Mouse (Mus musculus) liver, postnatal 0 days (tissue): ENCODE results near the gene Bach2. TPM values are rescaled to one million over a fixed set of nuclear protein-coding genes. Genes with fewer than 3 reads are reported as not detected.
A peak's percentile ranks its signal among the peaks of the same experiment; 100 is the strongest.

Experiments used
- ATAC-seq: fragments of 200-750 bp; cut with Nextera tagmentation; 2 replicates; pipeline ENCODE4 v1.8.0; 2017; ENCODE audit warnings: mild to moderate bottlenecking, moderate library complexity
- DNase-seq: peaks from one replicate; pipeline ENCODE4 v3.0.0-alpha.2; 2016
- H3K27ac ChIP-seq: fragments of 300-500 bp; sonication (generic); 2 replicates; pipeline ENCODE4 v1.5.1; 2014; ENCODE audit warnings: antibody characterized with exemption, moderate library complexity, mild to moderate bottlenecking, low read depth
- H3K27me3 ChIP-seq: fragments of 300-500 bp; sonication (generic); 2 replicates; pipeline ENCODE4 v1.6.1; 2014; ENCODE audit warnings: low read length, control low read depth, mixed read lengths; ENCODE audit not compliant: insufficient read depth
- H3K36me3 ChIP-seq: fragments of 300-500 bp; sonication (generic); replicated peaks from 2 replicates; pipeline ENCODE4 v1.6.1; 2014; ENCODE audit warnings: mild to moderate bottlenecking, control low read depth, low read length, moderate library complexity, mixed read lengths; ENCODE audit not compliant: insufficient read depth
- H3K4me1 ChIP-seq: fragments of 300-500 bp; sonication (generic); 2 replicates; pipeline ENCODE4 v1.6.1; 2014; ENCODE audit warnings: antibody characterized with exemption, mild to moderate bottlenecking, control low read depth; ENCODE audit not compliant: insufficient read depth
- H3K4me2 ChIP-seq: fragments of 300-500 bp; sonication (generic); 2 replicates; pipeline ENCODE4 v1.6.1; 2014; ENCODE audit warnings: low read depth, mild to moderate bottlenecking, low read length, moderate library complexity, mixed read lengths
- H3K4me3 ChIP-seq: fragments of 300-500 bp; sonication (generic); 2 replicates; pipeline ENCODE4 v1.5.1; 2014; ENCODE audit warnings: low read depth, low read length
- H3K9ac ChIP-seq: fragments of 300-500 bp; sonication (generic); replicated peaks from 2 replicates; pipeline ENCODE4 v1.6.1; 2014; ENCODE audit warnings: mild to moderate bottlenecking, moderate library complexity
- H3K9me3 ChIP-seq: fragments of 300-500 bp; sonication (generic); 2 replicates; pipeline ENCODE4 v1.6.1; 2016; ENCODE audit warnings: mild to moderate bottlenecking, control low read depth, low read length, mixed read lengths
- CTCF ChIP-seq: sonication (generic); IDR thresholded peaks from 2 replicates; pipeline ENCODE4 v1.5.1; 2016; ENCODE audit warnings: antibody characterized with exemption, low read depth
- EP300 ChIP-seq: IDR thresholded peaks from 2 replicates; pipeline ENCODE4 v1.6.1; 2016; ENCODE audit warnings: antibody characterized with exemption, low read depth, mild to moderate bottlenecking
- WGBS: fragments of 180-500 bp; shearing (Covaris S2); extraction: QIAGEN DNeasy Blood & Tissue Kit; methylation state at CpG from one replicate; pipeline ENCODE4 v1.1.7; 2014; ENCODE audit not compliant: insufficient replicate concordance; 5-methylcytosine and 5-hydroxymethylcytosine counted together
- polyA plus RNA-seq: library from polyadenylated mRNA; unstranded; fragments of >200 nt; fragmentation: Nextera tagmentation; extraction: Ambion mirVana; gene quantifications from 2 replicates; pipeline ENCODE4 v1.2.1, GENCODE M21; 2015

Bach2 gene
- polyA plus RNA-seq, 1 experiment from 2014 or later: 4.3 TPM

DNA sequence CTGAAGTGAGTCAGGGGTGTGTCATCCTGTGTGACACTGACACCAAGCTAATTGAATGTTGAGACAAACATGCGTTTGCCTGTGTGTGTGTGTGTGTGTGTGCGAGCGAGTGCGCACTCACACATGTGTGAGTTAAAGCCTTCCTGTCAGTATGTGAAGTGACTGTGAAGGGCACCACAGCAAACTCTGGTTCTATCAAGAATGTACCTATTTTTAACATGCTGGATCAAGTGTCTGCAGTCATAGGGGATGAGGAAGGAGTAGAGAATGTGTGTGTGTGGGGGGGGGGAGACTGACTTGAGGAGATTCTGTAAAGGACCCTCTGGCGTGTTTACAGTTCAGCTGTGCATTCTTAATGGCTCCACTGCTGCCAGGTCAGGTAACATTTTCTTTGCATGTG is 64.1 kb downstream of the Bach2 start:
- no peak overlapping the region for H3K27ac ChIP-seq

DNA sequence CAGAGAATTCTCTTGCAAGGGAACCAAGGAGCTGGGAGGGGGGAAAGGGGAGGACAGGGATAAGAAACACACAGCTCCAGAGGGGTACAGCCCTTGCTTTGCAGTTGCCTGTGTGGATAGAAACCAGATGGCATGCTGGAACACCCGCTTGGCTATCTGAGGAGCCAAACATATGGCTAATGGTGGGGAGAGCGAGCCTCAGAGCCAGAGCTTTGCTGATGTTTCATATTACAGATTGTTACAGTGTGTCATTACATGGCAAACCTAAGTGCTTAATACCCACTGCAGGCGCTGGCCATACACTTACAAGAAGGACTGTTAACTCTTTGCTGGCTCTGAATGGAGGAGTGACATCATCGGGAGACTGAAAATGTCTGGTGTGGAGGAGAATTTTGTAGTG is 64.5 kb downstream of the Bach2 start:
- H3K27me3 ChIP-seq: no peaks in the 10 kb centered on the region
- no peaks in the 10 kb centered on the region for H3K9me3 ChIP-seq
- no peak overlapping the region for H3K27ac ChIP-seq
- no peak for ATAC-seq
- TF ChIP-seq CTCF (no peak), EP300 (no peak)
- no peaks in the 10 kb centered on the region; the same call in 1 of the 2 replicates for H3K36me3 ChIP-seq
- no peak overlapping the region for H3K9ac ChIP-seq
- 56% methylated on average over 4 of the region's 4 CpGs for WGBS
- H3K4me2 ChIP-seq: no peak overlapping the region
- no peak overlapping the region for H3K4me3 ChIP-seq
- no peak for DNase-seq
- peaks cover 46% of the 10 kb centered on the region for H3K4me1 ChIP-seq

More for the DNA sequence above, 64.1 kb downstream of the Bach2 start:
- Histone ChIP-seq H3K4me3 (no peak overlapping the region), H3K9me3 (no peaks in the 10 kb centered on the region), H3K4me2 (no peak overlapping the region), H3K36me3 (no peaks in the 10 kb centered on the region; the same call in 1 of the 2 replicates), H3K4me1 (peaks cover 46% of the 10 kb centered on the region), H3K27me3 (no peaks in the 10 kb centered on the region), H3K9ac (no peak overlapping the region)
- DNase-seq (no peak), ATAC-seq (no peak)
- WGBS: 75% methylated on average over 5 of the region's 5 CpGs
- TF ChIP-seq CTCF (no peak), EP300 (no peak)

DNA sequence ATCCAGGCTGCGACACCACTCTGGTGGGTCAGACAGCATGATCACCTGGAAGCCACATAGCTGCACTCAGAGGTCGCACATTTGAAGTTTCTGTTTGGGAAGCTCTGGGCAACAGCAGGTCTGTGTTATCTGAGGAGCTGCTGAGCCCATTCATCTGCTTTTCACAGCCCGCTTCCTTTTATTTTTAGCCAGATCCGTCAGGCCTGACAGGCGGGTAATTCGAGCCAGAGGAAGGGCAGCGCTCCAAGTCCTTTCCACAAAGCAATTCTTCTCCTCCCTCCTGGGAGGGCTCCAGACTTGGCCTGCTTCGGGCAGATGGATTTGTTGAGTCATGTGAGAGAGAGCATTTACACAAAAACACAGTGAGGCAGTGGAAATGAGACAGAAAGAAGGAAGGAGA is 65.1 kb downstream of the Bach2 start:
- DNase-seq (peak; percentile 45), ATAC-seq (0 out of 2 replicates have a peak, but pooled peaks have one; percentile 33)
- H3K4me2 ChIP-seq: peak overlapping the region; percentile 46
- no peak for TF ChIP-seq EP300
- no peak for TF ChIP-seq CTCF
- no peaks in the 10 kb centered on the region for H3K27me3 ChIP-seq
- H3K9me3 ChIP-seq: no peaks in the 10 kb centered on the region
- no peak overlapping the region; the same call in 1 of the 2 replicates for H3K9ac ChIP-seq
- WGBS: 3% methylated on average over 8 of the region's 8 CpGs
- no peak overlapping the region for H3K4me3 ChIP-seq
- H3K27ac ChIP-seq: peak overlapping the region; percentile 51; the same call in 1 of the 2 replicates
- peaks cover 43% of the 10 kb centered on the region for H3K4me1 ChIP-seq
- H3K36me3 ChIP-seq: no peaks in the 10 kb centered on the region; the same call in 1 of the 2 replicates

DNA sequence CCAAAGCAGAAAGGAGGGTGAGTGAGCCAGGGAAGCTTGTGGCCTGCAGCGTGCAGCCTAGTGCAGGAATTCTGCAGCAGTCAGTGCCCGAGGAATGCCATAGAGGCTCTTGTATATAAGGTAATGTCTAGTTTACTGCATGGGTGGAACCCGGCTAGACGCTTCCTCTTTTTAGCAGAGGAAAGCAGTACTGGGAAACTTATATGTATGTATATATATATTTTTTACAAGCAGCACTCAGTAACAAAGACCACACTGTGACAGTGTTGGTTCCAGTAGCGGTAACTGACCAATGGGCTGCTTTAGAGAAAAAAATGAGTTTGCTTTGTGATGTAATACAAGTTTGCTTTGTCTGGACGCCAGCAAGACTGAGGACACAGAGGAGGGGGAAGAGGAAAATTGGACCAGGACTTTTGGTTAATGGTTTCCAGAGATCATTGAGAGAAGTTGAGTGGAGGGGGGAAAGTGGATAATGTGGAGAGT is 65.7 kb downstream of the Bach2 start:
- Histone ChIP-seq H3K9me3 (no peaks in the 10 kb centered on the region), H3K4me2 (peak overlapping the region; percentile 49), H3K4me1 (peaks cover 41% of the 10 kb centered on the region), H3K27ac (peak overlapping the region; percentile 51; the same call in 1 of the 2 replicates), H3K27me3 (no peaks in the 10 kb centered on the region), H3K36me3 (no peaks in the 10 kb centered on the region; the same call in 1 of the 2 replicates), H3K9ac (no peak overlapping the region), H3K4me3 (no peak overlapping the region)
- ATAC-seq (peak; percentile 84), DNase-seq (peak; percentile 34)
- 13% methylated on average over 6 of the region's 6 CpGs for WGBS
- no peak; the same call in 1 of the 2 replicates for TF ChIP-seq EP300
- TF ChIP-seq CTCF: no peak

DNA sequence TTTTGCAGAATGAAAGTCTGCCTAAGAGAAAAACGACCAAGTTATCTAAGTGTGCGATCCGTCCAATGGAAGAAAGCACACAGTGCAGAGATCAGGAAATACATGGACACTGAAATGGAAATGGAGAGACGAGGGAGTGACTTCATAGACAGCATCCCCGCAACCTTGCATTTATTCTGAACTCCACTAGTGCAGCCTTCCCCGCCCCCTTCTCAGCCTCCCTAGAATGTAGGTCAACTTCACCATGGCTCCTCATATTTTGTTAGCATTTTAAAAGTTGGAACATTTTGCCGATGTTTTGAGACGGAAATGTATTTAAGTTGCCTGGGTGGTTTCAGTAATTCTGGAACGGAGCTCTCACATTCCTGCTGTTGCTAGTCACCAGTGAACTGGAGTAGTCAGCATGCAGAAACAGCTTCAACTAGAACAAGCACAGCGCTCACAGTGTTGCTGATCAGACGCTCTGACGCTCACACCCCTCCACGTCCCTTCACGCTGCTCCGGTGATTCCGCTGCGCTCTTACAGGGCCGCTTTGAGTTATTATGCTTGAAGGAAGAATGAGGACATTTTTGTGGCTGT is 66.5 kb downstream of the Bach2 start:
- peak overlapping the region; percentile 49 for H3K4me2 ChIP-seq

DNA sequence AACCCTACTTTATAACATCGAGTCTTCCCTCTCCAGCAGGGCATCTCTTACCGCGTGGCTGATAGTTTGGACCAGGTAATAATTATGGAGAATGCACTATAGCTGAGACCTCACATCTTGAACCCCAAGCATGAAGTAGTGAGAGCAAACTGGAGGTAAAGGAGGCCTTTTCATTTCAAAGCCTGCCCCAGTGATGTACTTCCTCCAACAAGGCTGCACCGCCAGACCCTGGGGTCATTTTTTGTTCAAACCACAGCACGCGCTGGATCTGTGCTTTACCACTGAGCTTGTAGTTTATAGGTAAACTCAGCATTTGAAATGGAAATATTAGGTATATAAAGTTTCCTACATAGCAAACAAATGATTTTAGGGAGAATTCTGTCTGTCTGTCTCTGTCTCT is 67.1 kb downstream of the Bach2 start:
- no peaks in the 10 kb centered on the region; the same call in 1 of the 2 replicates for H3K36me3 ChIP-seq
- no peak for DNase-seq

More for the DNA sequence above, 66.5 kb downstream of the Bach2 start:
- no peaks in the 10 kb centered on the region for H3K27me3 ChIP-seq
- H3K4me1 ChIP-seq: peaks cover 37% of the 10 kb centered on the region
- no peak overlapping the region for H3K9ac ChIP-seq
- TF ChIP-seq EP300 (no peak), CTCF (no peak)
- no peak overlapping the region for H3K27ac ChIP-seq
- H3K4me3 ChIP-seq: no peak overlapping the region
- no peak for DNase-seq
- H3K9me3 ChIP-seq: no peaks in the 10 kb centered on the region
- WGBS: 76% methylated on average over 18 of the region's 18 CpGs
- H3K36me3 ChIP-seq: no peaks in the 10 kb centered on the region; the same call in 1 of the 2 replicates
- no peak for ATAC-seq

More for the DNA sequence above, 67.1 kb downstream of the Bach2 start:
- TF ChIP-seq CTCF (no peak), EP300 (no peak)
- H3K4me1 ChIP-seq: peaks cover 37% of the 10 kb centered on the region
- no peaks in the 10 kb centered on the region for H3K27me3 ChIP-seq
- no peak overlapping the region for H3K4me2 ChIP-seq
- H3K9me3 ChIP-seq: no peaks in the 10 kb centered on the region
- ATAC-seq: no peak
- H3K4me3 ChIP-seq: no peak overlapping the region
- no peak overlapping the region for H3K9ac ChIP-seq
- 63% methylated on average over 6 of the region's 6 CpGs for WGBS
- H3K27ac ChIP-seq: no peak overlapping the region
